Mouse (Mus musculus) T-helper 1 cell (primary cell): ENCODE measurements at regions not wholly inside any gene's neighbourhood (a gene's known extent, or its start where the extent isn't known, plus 50 kb on each side); places are given as distances from the start of the nearest gene placed in this dataset.

Experiments
- in situ Hi-C: fragments of 300-600 bp; cut with MboI, MseI; formaldehyde crosslinking; loops from one replicate; pipeline ENCODE4 v1.15.1; 2025; ENCODE audit warnings: high pct_unique_total_duplicates

DNA sequence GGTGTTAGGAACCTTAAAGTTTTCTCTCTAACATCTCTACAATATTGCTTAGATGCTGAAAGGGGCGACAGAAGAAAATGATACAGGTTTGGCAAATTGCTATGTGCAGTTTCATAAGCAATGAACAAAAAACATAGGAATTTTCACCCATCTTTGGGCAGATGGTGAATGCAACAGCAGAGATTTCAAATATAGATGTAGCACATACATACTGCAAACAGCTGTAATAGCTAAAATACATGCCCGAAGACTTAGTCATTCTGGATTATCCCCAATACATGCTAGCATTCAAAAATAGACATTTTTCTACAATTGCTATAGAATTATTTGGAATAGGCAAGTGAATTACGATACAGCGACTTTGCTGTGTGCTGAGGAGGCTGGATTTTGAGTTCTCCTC is 544.1 kb downstream of the D3Ertd751e start:
- in situ Hi-C loops: no loop called here

DNA sequence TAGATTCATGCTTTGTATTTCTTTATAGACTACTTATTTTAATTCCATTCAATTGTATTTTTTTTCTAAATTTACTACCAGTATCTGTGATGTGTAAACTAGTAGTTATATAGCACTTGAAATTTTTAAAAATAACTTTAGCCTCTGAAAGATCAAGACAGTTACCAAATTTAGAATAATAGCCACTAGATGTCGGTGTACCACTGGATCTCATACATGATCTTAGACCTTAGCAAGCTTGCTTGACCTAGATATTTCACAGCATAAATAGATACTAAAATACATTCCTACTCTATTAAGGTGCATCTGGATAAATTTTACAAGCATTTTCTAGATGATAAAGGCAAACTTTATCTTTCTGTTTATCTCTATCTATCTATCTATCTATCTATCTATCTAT is 570.0 kb downstream of the D3Ertd751e start:
- in situ Hi-C loops: no loop called here

DNA sequence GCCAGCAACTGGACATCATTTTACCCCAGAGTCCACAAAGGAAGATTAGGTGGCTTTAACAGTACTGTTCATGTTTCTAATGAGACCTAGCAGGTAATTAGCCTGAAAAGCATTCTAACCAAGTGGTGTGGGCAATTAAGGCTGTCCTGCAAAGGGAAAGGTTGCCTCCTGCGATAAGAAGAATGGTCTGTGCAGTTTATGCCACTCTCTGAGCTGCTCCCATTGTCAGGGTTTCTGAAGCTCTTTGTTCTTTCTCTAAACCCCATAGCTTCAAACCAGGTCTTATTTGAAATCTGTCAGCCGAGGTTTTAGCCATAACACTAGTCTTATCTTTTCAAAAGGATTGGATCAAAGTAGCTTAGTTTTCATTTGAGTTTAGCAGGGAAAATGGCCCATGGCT is 585.3 kb downstream of the D3Ertd751e start:
- in situ Hi-C loops: no loop called here

DNA sequence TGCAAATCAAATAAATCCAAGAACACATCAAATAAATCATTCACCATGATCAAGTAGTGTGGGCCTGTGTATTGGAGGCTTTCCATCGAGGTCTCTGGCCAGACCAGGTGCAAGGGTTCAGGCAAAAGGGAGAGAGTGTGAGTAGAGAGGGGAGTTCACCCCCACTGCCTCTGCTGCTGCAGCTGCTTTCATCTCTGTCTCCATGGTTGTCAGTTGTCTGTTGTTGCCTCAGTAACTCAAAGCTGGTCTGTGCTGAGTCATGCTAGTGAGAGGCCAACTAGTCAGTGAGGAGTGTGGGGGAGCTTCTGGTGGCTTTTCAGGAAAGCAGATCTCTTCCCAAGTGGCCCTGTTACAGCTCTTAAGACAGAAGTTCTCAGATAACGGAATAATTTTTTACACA is 600.4 kb downstream of the D3Ertd751e start:
- in situ Hi-C loops: no loop called here

DNA sequence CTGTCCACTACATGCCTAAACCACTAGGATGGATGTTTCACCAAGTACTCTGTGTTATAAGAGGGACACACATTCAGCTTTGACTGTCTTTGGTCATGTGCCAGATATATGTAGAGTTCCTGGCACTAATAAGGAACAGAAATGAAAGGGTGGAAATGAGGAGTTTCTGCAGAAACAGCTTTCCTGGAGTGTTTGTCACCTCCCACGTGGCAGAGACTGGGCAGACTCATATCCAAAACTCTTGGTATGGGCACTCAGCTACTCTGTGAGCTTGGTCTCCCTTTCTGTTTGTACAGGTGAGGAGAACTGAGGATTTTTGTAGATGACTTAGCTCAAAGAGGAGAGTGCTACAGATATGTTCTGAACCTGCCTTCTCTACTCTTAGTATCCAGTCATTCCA is 634.4 kb downstream of the D3Ertd751e start:
- in situ Hi-C loops: no loop called here

DNA sequence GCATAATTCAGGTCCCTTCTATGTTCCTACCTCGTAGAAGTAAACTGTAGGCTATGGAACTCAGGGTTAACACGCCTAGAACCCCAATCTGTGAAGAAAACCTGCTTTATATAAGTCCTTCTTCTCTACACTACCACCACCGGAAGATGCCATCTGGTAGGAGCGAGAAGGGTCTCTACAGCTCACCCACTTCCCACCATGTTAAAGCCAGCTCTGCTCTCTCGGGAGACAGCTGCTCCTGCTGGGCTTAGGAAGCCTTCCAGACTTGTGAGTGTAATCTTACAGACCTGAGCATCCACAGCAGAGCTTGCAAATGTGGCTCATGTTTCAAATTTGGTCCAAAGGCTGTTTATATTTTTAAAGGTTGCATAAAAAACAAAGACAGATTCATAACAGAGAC is 639.7 kb downstream of the D3Ertd751e start:
- in situ Hi-C loops: no loop called here

DNA sequence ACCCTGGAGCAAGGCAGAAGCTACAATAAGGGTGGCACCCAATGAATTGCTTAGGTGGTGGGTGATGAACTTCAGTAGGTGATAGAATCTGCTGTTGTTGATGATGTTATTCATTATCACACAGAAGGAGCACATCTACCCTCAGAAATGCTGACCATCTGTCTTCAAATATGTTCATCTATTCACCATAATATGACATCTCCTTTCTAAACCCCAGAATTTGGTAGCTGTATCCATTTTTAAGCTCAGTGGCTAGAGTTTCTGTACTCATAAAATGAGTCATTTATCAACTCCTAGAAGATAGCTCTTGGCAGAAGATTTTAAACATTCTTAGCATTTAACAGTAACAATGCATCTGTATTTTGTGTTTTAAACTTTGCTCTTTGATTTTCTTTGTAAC is 660.3 kb downstream of the D3Ertd751e start:
- in situ Hi-C loops: no loop called here

DNA sequence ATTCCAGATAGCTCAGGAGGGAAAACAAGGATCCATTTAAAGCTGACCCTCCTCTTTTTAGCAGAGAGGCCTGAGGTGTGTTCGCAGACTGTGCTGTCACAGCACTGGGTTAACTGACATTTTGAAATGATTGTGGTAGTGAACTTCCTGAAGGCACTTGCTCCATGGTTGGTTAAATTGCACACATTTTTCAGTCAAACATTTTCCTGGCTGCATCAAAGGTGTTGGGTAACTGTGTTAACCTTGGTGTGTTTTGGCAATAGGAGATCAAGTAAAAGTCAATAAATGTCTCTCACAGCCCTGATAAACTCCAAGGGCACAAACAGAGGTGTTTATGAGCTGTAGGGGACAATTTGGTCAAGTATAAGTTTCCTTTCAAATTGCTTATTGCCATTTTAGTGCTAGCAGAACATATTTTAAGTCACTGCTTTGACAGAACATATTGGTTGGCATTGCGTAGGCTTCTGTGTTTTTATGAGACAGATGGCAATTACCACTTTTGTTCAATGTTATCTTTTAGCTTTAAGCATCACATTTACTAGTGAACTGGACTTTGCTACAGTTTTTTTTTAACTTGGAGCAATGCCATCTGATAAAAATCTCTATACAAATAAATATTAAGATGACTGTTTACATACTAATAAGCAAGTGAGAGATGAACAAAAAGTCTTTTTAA is 666.7 kb downstream of the D3Ertd751e start:
- in situ Hi-C loops: no loop called here

DNA sequence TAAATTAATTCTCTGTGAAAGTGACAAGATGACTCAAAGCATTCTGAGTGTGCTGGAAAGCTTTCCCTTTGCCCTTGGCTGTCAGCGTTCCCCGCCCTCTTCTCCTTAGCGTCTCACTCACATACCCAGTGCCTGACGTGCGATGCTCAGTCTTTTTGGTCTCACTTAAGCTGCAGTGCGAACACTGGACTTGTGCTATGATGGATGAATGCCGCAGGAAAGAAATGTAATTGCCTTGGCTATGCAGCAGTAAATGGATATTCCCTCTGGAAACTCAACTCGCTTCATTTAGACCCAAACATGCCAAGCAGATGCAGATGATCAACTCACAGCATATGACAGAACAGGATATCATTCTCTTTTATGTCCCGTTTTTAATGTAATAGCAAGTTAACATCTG is 685.0 kb downstream of the D3Ertd751e start:
- in situ Hi-C loops: no loop called here

DNA sequence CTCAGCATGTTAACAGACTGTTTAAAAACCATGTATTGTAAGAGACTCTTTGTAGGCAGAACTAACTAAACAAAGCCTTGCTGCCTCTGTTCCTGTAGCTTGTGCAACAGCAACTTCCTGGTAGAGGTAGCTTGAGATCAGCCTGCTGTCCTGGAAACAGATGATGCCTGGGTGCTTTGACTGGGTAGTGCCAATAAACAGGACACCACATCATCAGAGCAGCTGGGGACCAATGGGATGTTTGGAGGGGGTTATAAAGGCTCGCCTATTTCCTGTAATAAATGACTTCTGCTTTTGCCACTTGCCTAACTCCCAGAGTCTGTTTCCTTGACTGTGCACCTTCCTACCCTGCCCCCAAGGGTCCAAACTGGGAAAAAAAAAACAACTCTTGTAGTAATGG is 707.2 kb downstream of the D3Ertd751e start:
- in situ Hi-C loops: no loop called here

DNA sequence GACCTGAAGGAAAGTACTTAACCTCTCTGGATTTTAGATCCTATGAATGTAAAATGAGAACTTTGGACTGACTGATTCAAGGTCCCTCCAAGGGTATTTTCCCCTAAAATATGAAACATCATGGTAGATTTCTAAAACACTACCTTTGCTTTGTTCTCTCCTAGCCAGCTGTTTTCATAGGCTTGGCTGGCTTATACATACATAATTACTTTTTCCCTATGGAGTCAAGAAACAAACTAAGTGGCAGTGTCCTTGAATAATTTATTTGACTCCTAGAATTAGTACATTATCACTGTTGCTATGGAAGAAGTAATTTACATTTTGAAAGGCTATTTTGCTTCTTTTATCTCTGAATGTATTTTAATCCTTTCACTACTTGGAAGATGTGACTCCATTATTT is 721.9 kb downstream of the D3Ertd751e start:
- in situ Hi-C loops: no loop called here

DNA sequence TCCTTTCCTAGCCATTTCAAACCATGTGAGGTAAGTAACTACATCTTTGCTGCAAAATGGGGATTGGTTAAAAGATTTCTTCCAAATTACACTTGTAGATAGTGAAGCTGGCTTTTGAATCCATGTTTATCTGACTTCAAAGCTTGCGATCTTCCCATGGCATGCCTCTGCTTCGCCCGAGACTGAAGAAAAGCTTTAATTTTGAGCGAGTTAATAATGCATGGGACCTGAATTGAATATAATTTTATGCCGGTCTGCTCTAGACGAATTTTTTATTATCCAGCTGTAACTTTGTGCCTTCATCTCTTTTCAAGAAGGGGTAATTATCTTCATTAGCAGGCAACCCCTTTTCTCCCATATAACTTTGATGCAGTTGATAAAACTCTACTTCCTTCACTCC is 724.7 kb downstream of the D3Ertd751e start:
- in situ Hi-C loops: no loop called here

DNA sequence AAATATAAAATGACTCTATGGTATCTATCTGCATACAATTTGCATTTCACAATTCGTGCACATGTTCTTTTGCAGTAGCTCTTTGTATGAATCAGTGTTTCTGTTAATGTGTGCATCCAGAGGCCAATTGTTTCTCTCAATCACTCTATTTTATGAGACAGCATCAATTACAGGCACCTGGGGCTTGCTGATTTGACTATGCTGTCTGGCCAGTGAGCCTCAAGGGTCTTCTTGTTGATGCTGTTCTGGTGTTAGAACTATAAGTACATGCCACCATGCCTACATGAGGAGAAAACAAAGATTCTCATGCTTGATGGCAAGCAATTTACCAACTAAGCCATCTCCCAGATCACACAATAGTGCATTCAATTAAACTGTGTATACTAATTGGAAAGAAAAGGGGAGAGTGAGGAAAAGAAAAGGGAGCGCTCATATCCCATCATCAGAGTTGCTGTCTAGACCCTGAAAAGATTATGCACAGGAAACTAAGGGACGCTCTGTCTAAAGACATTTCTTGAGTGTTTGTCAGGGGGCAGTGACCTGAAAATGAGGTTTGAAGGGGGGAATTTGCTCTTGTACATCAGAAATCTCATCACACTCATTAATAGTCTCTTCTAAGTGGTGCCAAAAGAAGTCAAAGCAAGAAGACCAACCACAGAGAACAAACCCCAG is 772.6 kb downstream of the D3Ertd751e start:
- in situ Hi-C loops: no loop called here

DNA sequence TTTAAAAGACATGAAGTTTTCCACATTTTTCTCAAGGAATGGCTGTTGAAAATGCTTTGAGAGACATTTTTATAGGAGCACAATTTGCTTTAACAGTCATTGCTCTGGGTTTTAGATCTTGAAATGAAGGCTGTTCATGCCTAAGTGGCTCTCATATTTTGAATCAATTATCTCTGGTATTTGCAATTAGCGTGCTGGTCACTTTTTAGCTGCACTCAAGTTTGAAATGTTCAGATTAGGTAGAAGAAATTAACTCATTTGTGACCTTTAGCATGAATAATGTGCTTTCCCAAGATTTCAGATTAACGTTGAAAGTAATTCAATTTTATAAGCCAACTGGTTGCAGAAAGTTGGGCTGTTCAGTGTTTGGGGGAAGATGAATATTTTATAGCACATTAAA is 773.9 kb downstream of the D3Ertd751e start:
- in situ Hi-C loops: no loop called here

DNA sequence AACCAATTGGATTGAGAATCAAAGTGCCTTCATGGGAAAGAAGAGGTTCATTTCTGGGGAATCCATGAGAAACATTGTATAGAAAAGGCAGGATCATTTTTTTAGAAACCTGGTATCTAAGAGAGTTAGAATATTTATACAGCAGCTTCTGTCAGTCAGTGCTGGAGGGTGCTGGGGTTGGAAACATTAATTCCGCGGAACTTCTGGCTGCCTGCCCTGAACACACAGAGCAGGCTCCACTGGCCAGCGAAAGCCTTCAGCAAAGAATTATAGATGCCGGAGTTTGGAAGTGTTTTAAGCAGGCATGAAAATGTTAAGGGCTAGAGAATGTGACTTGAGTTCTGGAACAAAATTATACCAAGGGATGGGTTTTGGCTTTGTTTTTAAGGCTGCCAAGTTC is 789.0 kb downstream of the D3Ertd751e start:
- in situ Hi-C loops: no loop called here

DNA sequence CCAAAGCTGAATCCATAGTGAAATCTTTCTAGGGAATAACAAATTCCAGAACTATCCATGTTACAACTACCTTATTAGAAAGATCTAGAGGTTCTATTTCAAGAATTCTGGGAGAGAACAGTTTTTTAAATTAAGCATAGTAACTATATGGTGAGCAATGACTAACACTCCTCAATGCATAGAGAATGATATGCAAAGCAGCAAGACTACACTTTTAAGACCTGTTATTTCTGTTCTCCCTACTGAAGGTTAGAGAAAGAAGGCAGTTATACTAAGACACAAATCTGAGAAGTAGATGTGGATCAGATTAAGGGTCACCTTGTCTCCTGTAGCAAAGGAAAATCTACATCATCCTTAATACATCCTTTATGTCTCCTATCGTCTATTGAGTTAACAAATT is 824.3 kb downstream of the D3Ertd751e start:
- in situ Hi-C loops: loop anchor here (10.0 kb wide), 1 partner anchor 1938 kb away; no protein-coding TSS in a partner anchor

DNA sequence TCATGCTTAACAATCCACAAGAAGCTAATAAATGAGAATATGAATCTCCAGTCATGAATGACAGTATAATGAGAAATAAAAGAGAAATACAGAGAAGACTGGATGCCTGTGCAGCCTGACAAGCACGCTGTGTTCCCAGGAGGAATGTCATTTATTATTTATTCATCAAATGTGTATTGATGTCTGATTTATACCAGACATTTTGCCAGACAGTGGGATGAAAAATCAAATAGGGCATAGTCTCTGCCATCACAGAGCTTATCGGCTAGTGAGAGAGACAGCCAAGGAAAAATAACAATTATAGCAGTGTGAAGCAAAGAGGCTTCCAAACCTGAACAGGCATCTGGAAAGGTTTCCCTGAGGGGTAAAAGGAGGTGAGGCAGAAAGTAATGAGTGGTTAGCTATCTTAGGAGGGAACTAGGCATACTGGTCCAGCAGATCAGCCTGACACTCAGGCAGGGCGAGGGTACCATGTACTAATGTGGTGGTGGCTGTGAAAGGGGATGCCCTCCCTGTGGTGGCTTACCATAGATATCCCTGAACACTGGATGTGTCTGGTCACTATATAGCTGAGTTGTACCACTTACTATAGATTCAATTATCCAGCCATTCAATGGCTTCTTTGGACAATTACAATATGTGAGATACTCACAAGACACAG is 828.1 kb downstream of the D3Ertd751e start:
- in situ Hi-C loops: no loop called here

DNA sequence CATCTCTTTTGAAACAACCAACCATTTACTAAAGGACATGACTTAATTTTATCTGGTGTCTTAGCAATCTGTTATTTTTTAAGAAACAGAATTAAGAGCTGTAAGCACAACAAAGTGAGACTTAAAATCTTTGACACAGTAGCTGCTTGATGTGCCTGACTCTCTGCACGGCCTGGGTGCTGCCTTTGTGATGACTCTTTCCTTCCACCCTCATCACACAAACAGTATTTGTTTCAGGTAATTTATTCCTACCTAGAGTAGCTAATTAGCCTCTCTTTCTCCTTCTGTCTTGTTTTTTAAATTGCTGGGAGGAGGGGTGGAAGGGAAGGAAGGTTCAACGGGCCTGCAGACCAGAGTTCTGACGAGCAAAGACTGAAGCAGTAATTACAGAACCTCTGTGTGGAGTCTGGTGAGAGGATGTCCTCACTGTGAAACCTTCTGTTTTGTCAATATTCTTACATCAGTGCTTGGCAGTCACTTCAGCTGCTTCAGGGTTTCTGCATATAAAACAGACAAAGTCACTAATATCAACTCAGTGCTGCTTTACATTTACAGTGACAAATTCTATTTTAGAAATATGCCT is 829.6 kb downstream of the D3Ertd751e start:
- in situ Hi-C loops: no loop called here

DNA sequence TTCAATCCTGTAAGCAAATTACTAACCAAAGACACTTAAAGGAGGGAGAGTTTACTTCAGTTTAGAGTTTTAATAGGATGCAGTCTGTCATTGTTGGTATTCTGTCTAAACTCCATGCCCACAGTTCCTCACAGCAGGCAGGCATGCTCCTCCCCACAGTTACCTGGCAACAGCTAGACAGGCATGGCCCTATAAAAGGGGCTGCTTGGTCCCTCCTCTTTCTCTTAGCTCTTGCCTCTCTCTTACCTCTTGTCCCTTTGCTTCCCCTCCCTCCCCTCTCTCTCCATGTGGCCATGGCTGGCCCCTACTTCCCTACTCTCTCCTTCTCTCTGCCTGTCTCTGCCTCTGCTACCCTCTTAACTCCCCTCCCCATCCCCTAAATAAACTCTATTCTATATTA is 830.7 kb downstream of the D3Ertd751e start:
- in situ Hi-C loops: no loop called here

DNA sequence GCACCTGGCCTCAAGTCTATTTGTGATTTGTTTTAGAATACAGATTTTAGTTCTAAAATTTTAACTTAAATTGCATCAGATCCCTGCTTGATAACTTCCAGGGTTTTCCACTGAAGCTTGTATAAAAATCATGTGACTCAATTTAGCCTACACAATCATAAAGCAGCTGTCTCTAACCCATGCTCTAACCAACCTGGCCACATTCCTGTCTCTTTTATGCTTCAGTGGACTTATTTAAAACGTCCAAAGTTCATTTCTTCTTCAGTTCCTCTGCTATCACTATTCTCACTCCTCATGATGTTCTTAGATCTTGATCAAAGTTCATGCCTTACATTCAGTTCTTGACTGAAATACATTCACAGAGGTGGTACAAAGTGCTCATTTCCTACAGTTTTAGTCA is 839.9 kb downstream of the D3Ertd751e start:
- in situ Hi-C loops: no loop called here

DNA sequence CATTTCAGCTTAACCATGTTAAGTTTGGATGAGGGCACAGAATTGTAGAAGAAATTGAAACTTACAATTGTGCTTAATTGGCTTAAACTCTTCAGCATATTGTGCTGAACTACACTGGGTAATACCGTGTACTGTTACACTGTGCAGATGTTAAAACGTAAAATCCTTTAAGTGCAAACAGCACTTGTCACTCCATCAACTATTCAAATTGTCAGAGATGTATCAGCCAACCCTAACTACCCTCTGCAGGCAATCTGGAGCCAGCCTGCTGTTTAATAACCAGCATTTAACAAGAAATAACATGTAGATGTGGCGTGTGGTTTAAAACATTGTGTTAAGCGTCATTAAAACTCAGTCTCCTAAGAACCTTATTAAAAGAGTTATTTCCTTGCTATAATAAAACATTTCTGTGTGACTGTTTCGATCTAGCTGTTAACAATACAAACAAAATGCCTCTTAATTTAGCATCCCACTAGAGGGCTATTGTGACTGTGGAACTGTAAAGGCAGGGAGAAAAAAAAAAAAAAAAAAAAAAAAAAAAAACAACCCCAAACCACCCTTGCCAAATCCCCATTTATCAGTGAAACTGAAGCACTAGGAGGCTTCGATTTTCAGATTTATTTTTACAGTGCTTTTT is 845.0 kb downstream of the D3Ertd751e start:
- in situ Hi-C loops: no loop called here

DNA sequence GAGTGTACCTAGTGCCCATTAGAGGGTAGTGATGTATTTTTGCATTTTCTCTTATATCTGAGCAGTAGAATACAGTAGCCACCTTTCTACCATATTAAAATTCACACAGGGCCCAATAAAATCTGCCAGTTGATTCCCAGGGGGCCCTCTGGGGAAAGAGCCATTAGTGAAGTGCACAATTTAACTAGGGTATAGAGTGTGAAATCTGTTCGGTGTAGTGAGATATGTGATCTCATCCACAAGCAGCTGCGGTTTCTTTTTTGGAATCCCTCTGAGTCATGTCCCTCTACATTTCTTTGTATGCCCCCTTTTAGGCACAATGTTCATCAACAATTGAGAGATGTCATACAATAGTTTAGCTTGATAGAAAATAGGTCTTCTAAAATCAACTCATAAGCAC is 847.1 kb downstream of the D3Ertd751e start:
- in situ Hi-C loops: no loop called here
